Mouse (Mus musculus): ENCODE data around the gene Acad12. TPM values are rescaled to one million over a fixed set of nuclear protein-coding genes. Genes with fewer than 3 reads are reported as not detected.

Gene Acad12
- polyA plus RNA-seq, 1 experiment from 2014 or later, result 1.5 TPM

DNA sequence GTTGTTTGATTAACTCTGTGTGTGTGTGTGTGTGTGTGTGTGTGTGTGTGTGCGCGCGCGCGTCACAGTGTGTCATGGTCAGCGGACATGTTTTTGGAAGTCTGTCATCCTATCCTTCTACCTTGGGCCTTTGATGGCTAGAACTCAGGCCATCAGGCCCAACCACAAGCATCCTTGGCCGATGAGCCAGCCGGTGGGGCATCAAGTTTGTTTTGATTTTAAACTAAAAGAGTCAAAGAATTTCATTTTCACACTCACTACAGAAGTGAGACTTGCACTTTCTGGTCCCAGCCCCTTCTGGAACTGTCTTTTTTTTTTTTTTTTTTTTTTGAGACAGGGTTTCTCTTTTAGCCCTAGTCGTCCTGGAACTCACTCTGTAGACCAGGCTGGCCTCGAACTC is 33.7 kb downstream of the Acad12 start:
- no peak overlapping the region for H3K27ac ChIP-seq (ENCODE audit: low read depth, low read length)
- H3K27me3 ChIP-seq (ENCODE audit: control insufficient read depth, insufficient read depth, low read length), result no peaks in the 10 kb centered on the region
- ATAC-seq (replicated peaks; ENCODE audit: low FRiP score) (no peak), DNase-seq (ENCODE audit: low spot score) (no peak)
- H3K4me1 ChIP-seq (replicated peaks; ENCODE audit: control insufficient read depth, insufficient read depth, low read length), result no peaks in the 10 kb centered on the region
- H3K36me3 ChIP-seq (ENCODE audit: control insufficient read depth, insufficient read depth, low read length), result no peaks in the 10 kb centered on the region
- no peak overlapping the region for H3K4me3 ChIP-seq (ENCODE audit: low read depth, low read length)
- 95% methylated on average over 10 of the region's 10 CpGs for WGBS
- no peak overlapping the region for H3K4me2 ChIP-seq (ENCODE audit: low read depth, low read length, severe bottlenecking)
- no peaks in the 10 kb centered on the region for H3K9me3 ChIP-seq (ENCODE audit: control insufficient read depth, low read length)
- H3K9ac ChIP-seq (ENCODE audit: low read length), result no peak overlapping the region

DNA sequence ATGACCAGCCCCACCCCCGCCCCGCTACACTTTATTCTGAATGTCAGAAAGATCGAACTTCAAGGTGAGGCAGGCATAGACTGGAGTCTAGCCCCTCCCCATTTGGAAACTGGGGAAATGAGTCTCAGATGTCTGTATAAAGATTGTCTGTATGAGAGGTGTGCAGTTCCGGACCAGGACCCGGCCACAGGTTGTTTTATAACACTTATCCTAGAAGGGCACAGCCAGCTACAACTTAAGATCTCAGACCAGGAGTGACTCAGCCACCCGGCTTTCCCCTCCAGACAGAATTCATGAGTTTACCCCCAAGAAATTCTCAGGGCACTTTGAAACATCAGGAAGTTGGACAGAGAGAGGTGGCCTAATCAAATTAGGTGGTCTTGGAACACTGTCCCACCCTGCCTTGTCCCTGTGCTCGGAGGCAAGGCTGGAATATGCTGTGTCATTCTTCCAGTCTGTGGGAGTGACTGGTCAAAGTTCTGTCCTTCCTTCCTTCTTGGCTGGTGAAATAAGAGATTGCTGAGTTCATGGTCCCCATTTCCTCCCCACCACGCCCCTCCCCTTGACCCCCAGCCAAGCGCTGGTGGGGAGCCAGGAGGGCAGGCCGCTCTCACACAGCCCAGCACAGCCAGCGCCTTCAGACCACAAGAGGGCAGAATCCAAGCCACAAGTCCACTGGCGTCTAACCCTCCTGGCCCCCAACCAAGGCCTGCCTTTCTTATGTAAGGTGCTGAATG is 34.8 kb downstream of the Acad12 start:
- 64% methylated on average over 12 of the region's 12 CpGs for WGBS
- H3K27ac ChIP-seq (ENCODE audit: low read depth, low read length), result no peak overlapping the region
- H3K27me3 ChIP-seq (ENCODE audit: control insufficient read depth, insufficient read depth, low read length), result no peaks in the 10 kb centered on the region
- no peaks in the 10 kb centered on the region for H3K4me1 ChIP-seq (replicated peaks; ENCODE audit: control insufficient read depth, insufficient read depth, low read length)
- DNase-seq (ENCODE audit: low spot score) (peak; percentile 60), ATAC-seq (replicated peaks; ENCODE audit: low FRiP score) (no peak)
- no peaks in the 10 kb centered on the region for H3K36me3 ChIP-seq (ENCODE audit: control insufficient read depth, insufficient read depth, low read length)
- H3K9ac ChIP-seq (ENCODE audit: low read length), result no peak overlapping the region
- no peak overlapping the region for H3K4me2 ChIP-seq (ENCODE audit: low read depth, low read length, severe bottlenecking)
- no peaks in the 10 kb centered on the region for H3K9me3 ChIP-seq (ENCODE audit: control insufficient read depth, low read length)
- no peak overlapping the region for H3K4me3 ChIP-seq (ENCODE audit: low read depth, low read length)

DNA sequence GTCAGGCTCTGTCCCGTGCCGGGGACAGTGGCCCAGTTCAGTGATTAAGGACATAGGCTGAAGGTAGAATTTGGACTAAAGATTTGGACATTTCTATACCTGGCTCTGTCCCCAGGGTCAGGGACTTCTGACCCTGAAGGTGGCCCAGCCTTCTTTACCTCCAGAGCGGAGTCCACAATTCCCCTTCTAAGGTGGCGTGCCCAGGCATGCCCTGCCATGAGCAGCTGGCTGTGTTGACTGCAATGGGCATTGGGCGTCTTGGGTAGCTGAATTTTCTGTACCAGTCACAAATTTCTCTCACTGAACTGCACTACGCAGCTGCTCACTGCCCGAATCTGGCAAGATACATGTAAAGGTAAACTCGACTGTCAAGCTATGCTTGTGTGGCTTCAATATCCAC is 36.8 kb downstream of the Acad12 start:
- H3K4me3 ChIP-seq (ENCODE audit: low read depth, low read length), result no peak overlapping the region
- H3K27ac ChIP-seq (ENCODE audit: low read depth, low read length), result no peak overlapping the region
- ATAC-seq (replicated peaks; ENCODE audit: low FRiP score) (no peak), DNase-seq (ENCODE audit: low spot score) (no peak)
- 94% methylated on average over 8 of the region's 8 CpGs for WGBS
- H3K9ac ChIP-seq (ENCODE audit: low read length), result no peak overlapping the region
- no peaks in the 10 kb centered on the region for H3K36me3 ChIP-seq (ENCODE audit: control insufficient read depth, insufficient read depth, low read length)
- no peaks in the 10 kb centered on the region for H3K27me3 ChIP-seq (ENCODE audit: control insufficient read depth, insufficient read depth, low read length)
- H3K4me1 ChIP-seq (replicated peaks; ENCODE audit: control insufficient read depth, insufficient read depth, low read length), result no peaks in the 10 kb centered on the region
- H3K9me3 ChIP-seq (ENCODE audit: control insufficient read depth, low read length), result no peaks in the 10 kb centered on the region
- no peak overlapping the region for H3K4me2 ChIP-seq (ENCODE audit: low read depth, low read length, severe bottlenecking)

DNA sequence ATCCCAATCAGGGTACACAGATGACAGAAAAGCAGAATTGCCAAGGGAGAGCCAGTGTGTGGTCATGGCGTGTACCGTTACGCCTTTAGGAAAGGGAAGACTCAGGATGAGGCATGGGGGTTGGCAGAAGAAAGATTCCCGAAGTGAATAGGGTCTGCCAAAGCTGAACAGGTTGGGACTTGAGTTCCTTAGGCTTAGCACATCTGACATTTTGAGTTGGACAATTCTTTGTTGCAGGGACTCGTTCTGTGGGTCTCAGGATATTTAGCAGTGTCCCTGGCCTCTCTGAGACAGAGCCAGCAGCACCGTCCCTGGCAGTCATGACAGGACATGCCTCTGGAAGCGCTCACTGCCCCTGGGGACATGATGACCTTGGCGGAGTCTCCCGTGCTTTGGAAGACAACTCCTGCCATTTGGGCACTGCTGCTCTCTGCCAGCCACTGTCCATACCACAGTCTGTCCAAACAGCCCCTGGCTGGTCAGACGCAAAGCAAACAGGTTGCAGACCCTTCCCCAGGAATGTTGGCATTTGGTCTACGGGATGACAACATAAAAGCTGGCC is 41.7 kb downstream of the Acad12 start:
- Histone ChIP-seq H3K4me2 (ENCODE audit: low read depth, low read length, severe bottlenecking) (no peak overlapping the region), H3K27me3 (ENCODE audit: control insufficient read depth, insufficient read depth, low read length) (no peaks in the 10 kb centered on the region), H3K4me1 (replicated peaks; ENCODE audit: control insufficient read depth, insufficient read depth, low read length) (no peaks in the 10 kb centered on the region), H3K36me3 (ENCODE audit: control insufficient read depth, insufficient read depth, low read length) (no peaks in the 10 kb centered on the region; the same call in 1 of the 2 replicates), H3K4me3 (ENCODE audit: low read depth, low read length) (no peak overlapping the region), H3K9me3 (ENCODE audit: control insufficient read depth, low read length) (no peaks in the 10 kb centered on the region), H3K27ac (ENCODE audit: low read depth, low read length) (no peak overlapping the region), H3K9ac (ENCODE audit: low read length) (no peak overlapping the region)
- no peak for ATAC-seq (replicated peaks; ENCODE audit: low FRiP score)
- WGBS, result 90% methylated on average over 11 of the region's 11 CpGs
- no peak for DNase-seq (ENCODE audit: low spot score)

DNA sequence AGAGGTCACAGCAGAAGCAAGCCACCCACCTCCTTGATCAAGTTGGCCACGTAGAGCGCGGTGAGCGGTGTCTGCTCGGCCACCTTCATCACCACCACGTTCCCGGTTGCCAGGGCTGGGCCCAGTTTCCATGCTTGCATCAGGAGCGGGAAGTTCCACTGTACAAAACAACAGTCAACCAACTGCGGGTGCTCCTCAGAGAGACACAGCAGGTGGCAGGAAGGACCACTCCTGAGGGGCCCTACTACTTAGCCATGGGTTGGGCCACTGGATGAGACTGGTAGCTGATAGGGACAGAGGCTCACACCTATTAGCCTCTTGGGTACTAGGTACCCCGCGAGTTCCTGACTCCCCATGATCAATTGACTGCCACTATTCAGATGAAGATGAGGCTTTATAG is 42.9 kb downstream of the Acad12 start:
- Histone ChIP-seq H3K9me3 (ENCODE audit: control insufficient read depth, low read length) (no peaks in the 10 kb centered on the region), H3K27ac (ENCODE audit: low read depth, low read length) (no peak overlapping the region), H3K4me3 (ENCODE audit: low read depth, low read length) (no peak overlapping the region), H3K9ac (ENCODE audit: low read length) (no peak overlapping the region), H3K4me2 (ENCODE audit: low read depth, low read length, severe bottlenecking) (no peak overlapping the region), H3K4me1 (replicated peaks; ENCODE audit: control insufficient read depth, insufficient read depth, low read length) (no peaks in the 10 kb centered on the region), H3K27me3 (ENCODE audit: control insufficient read depth, insufficient read depth, low read length) (no peaks in the 10 kb centered on the region), H3K36me3 (ENCODE audit: control insufficient read depth, insufficient read depth, low read length) (no peaks in the 10 kb centered on the region; the same call in 1 of the 2 replicates)
- no peak for ATAC-seq (replicated peaks; ENCODE audit: low FRiP score)
- WGBS, result 97% methylated on average over 11 of the region's 11 CpGs
- DNase-seq (ENCODE audit: low spot score), result no peak

DNA sequence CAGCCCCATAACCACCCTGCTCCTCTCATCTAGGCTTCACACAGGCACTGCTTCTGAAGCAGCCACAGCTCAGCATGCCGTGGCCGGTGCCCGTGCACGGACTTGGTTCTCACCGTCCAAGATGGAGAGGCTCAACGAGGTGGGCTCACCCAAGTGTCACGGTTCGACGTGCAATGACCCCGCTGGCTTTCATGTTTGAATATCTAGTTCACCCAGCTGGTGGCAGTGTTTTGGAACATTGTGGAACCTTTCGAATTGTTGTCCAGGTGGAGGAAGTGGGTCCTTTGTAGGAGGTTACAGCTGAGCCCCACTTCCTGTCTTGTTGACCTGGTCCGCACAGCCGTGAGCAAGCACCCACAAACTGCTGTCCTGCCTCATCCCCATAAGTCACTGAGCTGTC is 44.6 kb downstream of the Acad12 start:
- 92% methylated on average over 13 of the region's 13 CpGs for WGBS
- Histone ChIP-seq H3K4me2 (ENCODE audit: low read depth, low read length, severe bottlenecking) (no peak overlapping the region), H3K27me3 (ENCODE audit: control insufficient read depth, insufficient read depth, low read length) (no peaks in the 10 kb centered on the region), H3K36me3 (ENCODE audit: control insufficient read depth, insufficient read depth, low read length) (no peaks in the 10 kb centered on the region; the same call in 1 of the 2 replicates), H3K4me1 (replicated peaks; ENCODE audit: control insufficient read depth, insufficient read depth, low read length) (no peaks in the 10 kb centered on the region), H3K9ac (ENCODE audit: low read length) (no peak overlapping the region), H3K9me3 (ENCODE audit: control insufficient read depth, low read length) (no peaks in the 10 kb centered on the region), H3K27ac (ENCODE audit: low read depth, low read length) (no peak overlapping the region), H3K4me3 (ENCODE audit: low read depth, low read length) (no peak overlapping the region)
- DNase-seq (ENCODE audit: low spot score) (no peak), ATAC-seq (replicated peaks; ENCODE audit: low FRiP score) (no peak)

DNA sequence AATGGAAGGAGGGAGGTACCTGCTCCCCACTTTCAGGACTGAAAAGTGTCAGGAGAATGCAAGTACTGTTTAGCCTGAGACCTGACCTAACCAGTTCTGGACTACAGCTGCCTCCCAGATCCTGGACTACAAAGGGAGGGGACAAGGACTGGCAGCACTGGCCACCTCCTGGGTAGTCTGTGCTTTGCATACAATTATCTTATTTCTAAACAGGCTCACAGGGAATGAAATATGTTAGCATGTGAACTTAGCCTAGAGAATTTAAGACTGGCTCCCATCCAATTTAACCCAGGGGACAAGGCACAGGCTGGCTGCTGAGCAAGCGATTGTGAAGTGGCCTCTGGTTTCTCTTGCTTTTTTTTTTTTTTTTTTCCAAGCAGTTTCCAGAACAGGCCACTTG is 48.0 kb downstream of the Acad12 start:
- Histone ChIP-seq H3K9ac (ENCODE audit: low read length) (no peak overlapping the region), H3K4me1 (replicated peaks; ENCODE audit: control insufficient read depth, insufficient read depth, low read length) (no peaks in the 10 kb centered on the region), H3K36me3 (ENCODE audit: control insufficient read depth, insufficient read depth, low read length) (no peaks in the 10 kb centered on the region; the same call in 1 of the 2 replicates), H3K9me3 (ENCODE audit: control insufficient read depth, low read length) (no peaks in the 10 kb centered on the region), H3K4me2 (ENCODE audit: low read depth, low read length, severe bottlenecking) (no peak overlapping the region), H3K27me3 (ENCODE audit: control insufficient read depth, insufficient read depth, low read length) (no peaks in the 10 kb centered on the region), H3K27ac (ENCODE audit: low read depth, low read length) (no peak overlapping the region), H3K4me3 (ENCODE audit: low read depth, low read length) (no peak overlapping the region)
- DNase-seq (ENCODE audit: low spot score), result no peak
- no peak for ATAC-seq (replicated peaks; ENCODE audit: low FRiP score)
- WGBS, result 83% methylated on average over 1 of the region's 1 CpGs

DNA sequence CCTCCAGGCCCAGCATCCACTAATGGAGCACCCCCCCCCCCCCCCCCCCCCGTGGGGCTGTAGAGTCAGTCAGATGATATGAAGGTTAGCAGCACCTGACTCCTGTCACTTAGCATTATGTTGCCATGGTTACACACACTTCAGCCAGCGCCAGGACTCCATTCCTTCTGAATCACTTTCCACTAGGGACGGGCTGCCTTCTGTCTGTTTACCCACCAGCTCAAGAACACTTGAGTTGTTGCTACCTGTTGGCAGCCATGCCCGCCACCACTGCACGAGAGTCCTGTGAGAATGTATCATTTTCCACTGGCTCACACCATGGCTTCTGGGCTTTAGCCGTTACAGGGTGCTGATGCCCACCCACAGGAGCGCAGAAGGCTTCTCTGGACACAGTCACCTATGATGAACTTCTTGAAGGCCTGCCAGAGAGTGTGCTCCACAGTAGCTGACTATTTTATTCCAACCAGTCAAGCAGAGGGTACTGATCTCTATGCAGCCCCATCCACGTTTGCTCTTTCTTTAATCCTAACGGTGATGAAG is 48.8 kb downstream of the Acad12 start:
- Histone ChIP-seq H3K4me3 (ENCODE audit: low read depth, low read length) (no peak overlapping the region), H3K36me3 (ENCODE audit: control insufficient read depth, insufficient read depth, low read length) (no peaks in the 10 kb centered on the region; the same call in 1 of the 2 replicates), H3K27ac (ENCODE audit: low read depth, low read length) (no peak overlapping the region), H3K9me3 (ENCODE audit: control insufficient read depth, low read length) (no peaks in the 10 kb centered on the region), H3K4me2 (ENCODE audit: low read depth, low read length, severe bottlenecking) (no peak overlapping the region), H3K4me1 (replicated peaks; ENCODE audit: control insufficient read depth, insufficient read depth, low read length) (no peaks in the 10 kb centered on the region), H3K9ac (ENCODE audit: low read length) (no peak overlapping the region), H3K27me3 (ENCODE audit: control insufficient read depth, insufficient read depth, low read length) (no peaks in the 10 kb centered on the region)
- no peak for ATAC-seq (replicated peaks; ENCODE audit: low FRiP score)
- WGBS, result 84% methylated on average over 8 of the region's 9 CpGs
- no peak for DNase-seq (ENCODE audit: low spot score)
